Mouse (Mus musculus): Measurements from ENCODE around the gene Ralgps2. TPM values are rescaled to one million over a fixed set of nuclear protein-coding genes. Genes with fewer than 3 reads are reported as not detected.

Gene Ralgps2
- polyA plus RNA-seq, 1 experiment from 2014 or later: 80.4 TPM

DNA sequence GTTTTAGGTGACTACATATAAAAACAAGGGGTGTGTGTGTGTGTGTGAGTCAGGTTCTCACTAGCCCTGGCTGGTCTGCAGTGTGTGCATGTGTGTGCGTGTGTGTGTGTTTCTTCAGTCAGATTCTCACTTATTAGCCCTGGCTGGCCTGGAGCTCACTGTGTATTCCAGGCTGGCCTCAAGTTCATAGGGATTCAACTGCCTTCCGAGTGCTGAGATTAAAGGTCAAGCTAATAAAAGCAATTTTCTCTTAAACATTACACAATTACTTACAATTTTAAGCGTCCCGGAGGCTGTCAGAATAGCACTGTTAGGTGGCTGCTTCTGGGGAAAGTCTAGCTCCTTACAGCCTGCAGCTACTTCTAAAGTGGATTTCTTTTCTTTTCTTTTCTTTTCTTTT lies 101.2 kb downstream of the Ralgps2 start, which contains the start of gene Angptl1:
Angptl1 (plus strand) TSS at position 386 of the 400 bp plus-strand sequence.
- 73% methylated on average over 4 of the region's 4 CpGs for WGBS
- Histone ChIP-seq H3K4me1 (replicated peaks) (peaks cover 31% of the 10 kb centered on the region), H3K4me3 (peak within 1 kb of the TSS; percentile 1; the same call in 1 of the 2 replicates), H3K9me3 (no peaks in the 10 kb centered on the region), H3K27ac (peak within 1 kb of the TSS; percentile 31), H3K36me3 (no peaks in the 10 kb centered on the region), H3K27me3 (ENCODE audit: insufficient read depth, poor library complexity, severe bottlenecking) (no peaks in the 10 kb centered on the region)
- DNase-seq (ENCODE audit: low spot score): no peak

DNA sequence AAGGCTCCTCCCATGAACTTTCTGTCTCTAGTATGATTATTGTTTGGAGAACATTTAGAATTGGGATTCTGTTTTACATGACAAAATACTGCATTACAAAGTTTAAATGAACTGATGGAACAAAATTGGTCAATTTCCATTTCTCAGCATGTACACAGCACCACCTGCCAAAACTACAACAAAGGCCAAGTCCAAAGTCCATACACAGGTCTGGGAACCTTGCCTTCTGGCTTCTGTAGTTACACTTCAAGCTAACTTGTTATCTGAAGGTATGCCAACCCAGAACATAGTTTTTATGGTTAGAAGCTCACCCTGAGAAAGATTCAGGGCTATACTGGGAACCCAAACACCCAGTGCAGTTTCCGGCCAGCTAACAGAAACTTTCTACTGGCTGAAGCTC lies 120.2 kb downstream of the Ralgps2 start:
- Histone ChIP-seq H3K4me1 (replicated peaks) (no peaks in the 10 kb centered on the region), H3K4me3 (no peak overlapping the region), H3K27me3 (ENCODE audit: insufficient read depth, poor library complexity, severe bottlenecking) (no peaks in the 10 kb centered on the region), H3K36me3 (peaks cover 71% of the 10 kb centered on the region), H3K27ac (no peak overlapping the region), H3K9me3 (no peaks in the 10 kb centered on the region)
- no peak for DNase-seq (ENCODE audit: low spot score)
- 98% methylated on average over 1 of the region's 1 CpGs for WGBS

DNA sequence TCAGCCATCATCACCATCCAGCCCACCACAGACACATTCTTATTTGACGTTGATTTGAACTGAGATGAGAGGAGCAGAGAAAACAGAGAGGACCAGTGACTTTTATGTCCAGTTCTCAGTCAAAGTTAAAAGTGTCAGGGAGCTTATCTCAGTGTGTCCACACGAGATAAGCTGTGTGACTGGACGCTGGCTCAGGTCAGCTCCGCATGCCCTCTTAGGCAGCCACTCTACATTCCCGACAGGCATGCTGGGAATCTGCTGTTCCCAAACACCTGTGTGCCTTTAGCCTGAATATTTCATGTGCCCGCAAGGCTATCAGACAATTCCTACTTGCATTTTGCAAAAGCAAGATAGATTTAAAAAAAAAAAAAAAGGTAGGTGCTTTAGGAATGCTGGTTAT lies 125.9 kb downstream of the Ralgps2 start:
- no peak for DNase-seq (ENCODE audit: low spot score)
- no peak overlapping the region for H3K4me3 ChIP-seq
- 0 out of 2 replicates have a peak overlapping the region, but pooled peaks have one; percentile 56 for H3K27ac ChIP-seq
- no peaks in the 10 kb centered on the region for H3K27me3 ChIP-seq (ENCODE audit: insufficient read depth, poor library complexity, severe bottlenecking)
- 82% methylated on average over 6 of the region's 6 CpGs for WGBS
- H3K9me3 ChIP-seq: no peaks in the 10 kb centered on the region
- H3K36me3 ChIP-seq: peaks cover 48% of the 10 kb centered on the region
- peaks cover under 1% of the 10 kb centered on the region for H3K4me1 ChIP-seq (replicated peaks)

DNA sequence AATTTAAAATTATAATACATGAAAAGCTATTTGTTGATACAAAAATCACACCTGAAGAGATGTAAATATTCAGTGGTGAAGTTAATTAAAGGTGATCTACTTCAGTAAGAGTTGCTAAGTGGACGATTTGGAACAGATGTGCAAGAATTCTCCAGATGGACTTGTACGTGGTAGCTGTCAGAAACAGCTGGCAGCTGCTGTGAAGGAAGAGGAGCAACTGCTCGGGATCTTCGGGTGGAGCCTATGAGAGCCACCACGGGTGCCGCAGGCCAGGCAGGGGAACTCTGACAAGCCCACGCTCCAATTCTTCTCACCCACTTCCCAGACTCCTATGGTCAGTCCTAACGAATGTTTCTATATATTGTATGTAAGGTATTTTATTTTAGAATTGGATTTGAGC lies 126.7 kb downstream of the Ralgps2 start:
- WGBS: 82% methylated on average over 8 of the region's 8 CpGs
- H3K27ac ChIP-seq: no peak overlapping the region
- no peaks in the 10 kb centered on the region for H3K9me3 ChIP-seq
- H3K36me3 ChIP-seq: peaks cover 45% of the 10 kb centered on the region
- no peak overlapping the region for H3K4me3 ChIP-seq
- H3K4me1 ChIP-seq (replicated peaks): peaks cover 4% of the 10 kb centered on the region
- no peak for DNase-seq (ENCODE audit: low spot score)
- no peaks in the 10 kb centered on the region for H3K27me3 ChIP-seq (ENCODE audit: insufficient read depth, poor library complexity, severe bottlenecking)

DNA sequence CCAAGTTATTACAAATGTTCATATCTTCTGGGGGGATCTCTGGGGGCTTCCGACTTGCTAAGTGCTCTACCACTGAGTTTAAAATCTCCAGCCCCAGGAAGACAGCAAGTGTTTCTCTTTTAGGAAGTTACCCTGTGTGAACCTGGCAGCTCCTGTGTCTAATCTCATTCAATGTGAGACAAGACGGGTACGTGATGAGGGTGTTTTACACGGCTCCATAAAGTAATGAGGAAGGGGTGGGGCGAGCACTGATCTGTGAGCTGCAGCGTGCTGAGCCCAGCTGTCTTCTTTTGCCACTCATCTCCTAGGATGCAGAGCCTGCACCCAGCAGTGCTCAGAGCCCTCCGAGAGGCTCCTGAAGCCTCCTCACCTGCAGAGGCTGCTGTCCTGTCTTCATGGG lies 127.5 kb downstream of the Ralgps2 start:
- H3K9me3 ChIP-seq: no peaks in the 10 kb centered on the region
- no peak overlapping the region for H3K27ac ChIP-seq
- H3K36me3 ChIP-seq: peaks cover 37% of the 10 kb centered on the region
- peaks cover 4% of the 10 kb centered on the region for H3K4me1 ChIP-seq (replicated peaks)
- DNase-seq (ENCODE audit: low spot score): no peak
- H3K4me3 ChIP-seq: no peak overlapping the region
- WGBS: 85% methylated on average over 7 of the region's 7 CpGs
- H3K27me3 ChIP-seq (ENCODE audit: insufficient read depth, poor library complexity, severe bottlenecking): no peaks in the 10 kb centered on the region

DNA sequence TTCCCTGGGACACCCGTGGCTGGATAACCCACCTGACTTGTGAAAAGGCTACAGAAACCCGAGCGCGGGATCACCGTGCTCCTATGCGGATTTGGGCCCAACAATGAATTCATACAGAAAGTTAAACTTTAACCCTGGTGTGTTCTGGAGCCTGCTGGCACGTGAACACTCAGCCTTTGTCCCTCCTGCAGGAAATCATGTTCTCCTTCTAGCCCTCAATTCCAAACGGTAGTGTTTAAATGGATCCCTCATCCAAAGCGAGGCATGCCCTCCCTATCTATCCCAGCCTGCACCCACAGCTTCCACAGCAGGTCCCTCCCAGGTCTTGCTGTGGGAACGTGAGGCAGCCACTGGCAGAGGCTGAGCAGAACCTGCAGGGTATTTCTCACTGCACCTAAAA lies 131.1 kb downstream of the Ralgps2 start:
- Histone ChIP-seq H3K27ac (0 out of 2 replicates have a peak overlapping the region, but pooled peaks have one; percentile 45), H3K4me1 (replicated peaks) (peaks cover 4% of the 10 kb centered on the region), H3K4me3 (no peak overlapping the region), H3K9me3 (no peaks in the 10 kb centered on the region), H3K27me3 (ENCODE audit: insufficient read depth, poor library complexity, severe bottlenecking) (no peaks in the 10 kb centered on the region), H3K36me3 (peaks cover 28% of the 10 kb centered on the region)
- DNase-seq (ENCODE audit: low spot score): no peak
- 64% methylated on average over 10 of the region's 10 CpGs for WGBS

DNA sequence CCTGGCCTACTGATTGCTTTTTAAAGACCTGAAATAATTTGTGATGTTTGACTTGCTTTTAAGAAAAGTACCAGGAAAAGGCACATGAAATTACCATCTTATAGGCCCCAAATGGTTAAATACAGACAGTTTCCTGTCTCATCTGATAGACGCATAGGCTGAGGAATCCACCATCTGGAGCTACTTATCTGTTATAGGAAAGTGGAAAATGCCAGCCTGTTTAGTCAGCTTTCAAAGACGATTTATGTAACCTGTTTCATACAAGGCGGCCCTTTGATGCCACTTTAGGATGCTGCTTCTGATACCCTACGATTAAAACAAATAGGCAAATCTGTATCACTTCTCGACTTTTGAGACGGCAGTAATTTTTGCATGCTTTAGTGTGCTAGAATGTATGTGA lies 138.2 kb downstream of the Ralgps2 start:
- H3K27ac ChIP-seq: no peak overlapping the region
- no peak overlapping the region for H3K4me3 ChIP-seq
- peaks cover 7% of the 10 kb centered on the region for H3K4me1 ChIP-seq (replicated peaks)
- H3K9me3 ChIP-seq: no peaks in the 10 kb centered on the region
- no peak for DNase-seq (ENCODE audit: low spot score)
- no peaks in the 10 kb centered on the region for H3K27me3 ChIP-seq (ENCODE audit: insufficient read depth, poor library complexity, severe bottlenecking)
- peaks cover 8% of the 10 kb centered on the region for H3K36me3 ChIP-seq
- 87% methylated on average over 6 of the region's 6 CpGs for WGBS

DNA sequence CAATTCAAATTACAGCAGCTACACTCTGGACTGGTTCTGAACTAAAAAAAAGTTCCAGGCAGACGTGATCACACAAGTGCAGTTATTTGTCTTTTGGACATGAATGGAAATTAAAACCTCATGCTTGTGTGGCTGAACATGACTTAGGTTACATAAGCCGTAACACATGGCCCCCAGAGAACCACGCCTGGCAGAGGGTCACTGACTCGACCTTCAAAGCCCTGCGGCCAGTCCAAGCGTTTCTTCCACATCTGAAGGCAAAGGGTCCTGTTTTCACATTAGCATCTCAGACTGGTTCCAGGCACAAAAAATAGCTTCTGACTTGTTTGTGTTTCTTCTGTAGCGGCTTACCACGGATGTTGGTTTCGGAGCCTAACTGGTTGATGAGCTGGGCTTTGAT lies 143.2 kb downstream of the Ralgps2 start:
- Histone ChIP-seq H3K4me3 (no peak overlapping the region), H3K27me3 (ENCODE audit: insufficient read depth, poor library complexity, severe bottlenecking) (peaks cover 26% of the 10 kb centered on the region), H3K36me3 (no peaks in the 10 kb centered on the region), H3K9me3 (no peaks in the 10 kb centered on the region), H3K27ac (0 out of 2 replicates have a peak overlapping the region, but pooled peaks have one; percentile 23), H3K4me1 (replicated peaks) (peaks cover 19% of the 10 kb centered on the region)
- peak; percentile 55 for DNase-seq (ENCODE audit: low spot score)
- 50% methylated on average over 9 of the region's 9 CpGs for whole genome bisulfite sequencing

DNA sequence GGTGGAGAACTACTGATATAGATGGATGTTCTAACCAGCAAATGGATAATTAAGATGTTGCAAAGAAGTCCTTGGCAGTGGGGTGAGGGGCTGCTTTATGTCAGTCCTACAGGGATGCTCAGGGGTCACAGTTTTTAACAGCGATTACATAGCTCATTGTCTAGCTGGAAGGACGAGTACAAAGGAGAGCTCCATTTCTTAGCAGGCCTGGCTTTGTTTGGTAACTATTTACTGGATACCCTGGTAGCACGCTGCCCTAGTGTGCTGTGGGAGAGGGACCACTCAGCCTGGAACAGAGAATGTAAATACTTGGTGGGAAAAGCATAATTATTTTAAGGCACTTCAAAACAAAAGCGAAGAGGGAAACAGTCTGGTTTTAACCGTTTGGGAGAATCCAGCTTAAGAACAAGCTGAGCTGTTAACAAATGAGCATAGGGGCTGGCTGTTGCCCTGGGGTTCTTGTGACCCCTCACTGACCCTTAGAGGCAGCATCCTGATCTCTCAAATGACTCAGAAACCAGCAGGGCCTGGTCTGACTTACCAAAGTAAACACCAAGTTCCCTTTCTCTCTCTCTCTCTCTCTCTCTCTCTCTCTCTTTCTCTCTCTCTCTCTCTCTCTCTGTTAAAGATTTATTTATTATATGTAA lies 149.5 kb downstream of the Ralgps2 start:
- 9% methylated on average over 5 of the region's 5 CpGs for WGBS
- peak overlapping the region; percentile 78 for H3K27ac ChIP-seq
- peaks cover 61% of the 10 kb centered on the region for H3K4me1 ChIP-seq (replicated peaks)
- H3K4me3 ChIP-seq: no peak overlapping the region
- H3K9me3 ChIP-seq: no peaks in the 10 kb centered on the region
- DNase-seq (ENCODE audit: low spot score): peak; percentile 68
- peaks cover 39% of the 10 kb centered on the region for H3K27me3 ChIP-seq (ENCODE audit: insufficient read depth, poor library complexity, severe bottlenecking)
- no peaks in the 10 kb centered on the region for H3K36me3 ChIP-seq

DNA sequence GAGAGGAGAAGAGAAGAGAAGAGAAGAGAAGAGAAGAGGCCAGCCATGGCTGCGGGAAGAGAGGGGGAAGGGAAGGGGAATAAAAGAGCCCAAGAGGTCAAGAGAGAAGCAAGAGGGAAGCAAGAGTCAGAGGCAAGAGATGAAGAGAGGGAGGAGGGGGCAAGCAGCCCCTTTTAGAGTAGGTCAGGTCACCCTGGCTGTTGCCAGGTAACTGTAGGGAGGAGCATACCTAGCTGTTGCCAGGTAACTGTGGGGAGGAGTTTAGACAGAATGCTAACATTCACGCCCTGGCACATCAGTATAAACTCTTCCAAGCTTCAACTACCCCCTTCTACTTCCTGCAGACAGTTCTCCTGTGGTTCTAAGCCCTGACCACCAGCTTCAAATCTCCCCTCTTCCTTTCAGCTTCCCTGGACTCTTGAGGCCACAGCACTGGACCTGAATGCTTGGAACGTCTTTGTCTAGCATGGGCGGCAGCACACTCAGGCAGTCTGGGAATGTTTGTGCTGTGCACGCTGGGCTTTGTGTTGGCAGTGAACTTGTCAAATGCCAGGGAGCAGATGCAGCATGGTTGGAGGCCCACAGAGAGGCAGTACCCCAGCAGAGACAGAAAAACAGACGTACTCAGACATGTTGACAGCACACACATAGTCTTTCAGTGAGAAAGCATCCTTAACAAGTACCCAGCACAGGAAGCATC lies 152.1 kb downstream of the Ralgps2 start:
- DNase-seq (ENCODE audit: low spot score): peak; percentile 65
- 28% methylated on average over 6 of the region's 6 CpGs for WGBS
- peak overlapping the region; percentile 84 for H3K27ac ChIP-seq

DNA sequence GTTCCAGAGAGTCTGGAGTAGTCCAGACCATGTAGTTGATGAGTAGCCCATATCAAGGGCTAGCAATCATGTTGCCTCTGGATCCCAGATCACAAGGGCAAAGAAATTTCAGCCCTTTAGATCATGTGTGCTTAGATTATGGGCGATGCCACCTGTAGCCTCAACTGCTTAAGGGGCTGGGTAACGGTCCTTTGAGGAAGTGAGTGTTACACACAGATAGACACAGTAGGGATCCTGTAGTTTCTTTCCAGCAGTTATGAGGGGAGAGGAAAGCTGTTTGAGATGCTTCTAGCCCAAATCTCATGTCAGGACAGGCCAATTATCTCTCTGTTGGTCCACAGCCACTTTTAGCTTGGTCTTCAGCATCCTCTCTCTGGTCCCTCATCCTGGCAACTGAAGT lies 153.4 kb downstream of the Ralgps2 start:
- peaks cover 89% of the 10 kb centered on the region for H3K4me1 ChIP-seq (replicated peaks)
- H3K4me3 ChIP-seq: no peak overlapping the region
- H3K27ac ChIP-seq: 0 out of 2 replicates have a peak overlapping the region, but pooled peaks have one; percentile 43
- no peaks in the 10 kb centered on the region for H3K36me3 ChIP-seq
- H3K9me3 ChIP-seq: no peaks in the 10 kb centered on the region
- 81% methylated on average over 2 of the region's 2 CpGs for WGBS
- H3K27me3 ChIP-seq (ENCODE audit: insufficient read depth, poor library complexity, severe bottlenecking): peaks cover 45% of the 10 kb centered on the region
- no peak for DNase-seq (ENCODE audit: low spot score)

More for the DNA sequence above, 152.1 kb downstream of the Ralgps2 start:
- Histone ChIP-seq H3K4me3 (no peak overlapping the region), H3K36me3 (no peaks in the 10 kb centered on the region), H3K9me3 (no peaks in the 10 kb centered on the region), H3K4me1 (replicated peaks) (peaks cover 77% of the 10 kb centered on the region), H3K27me3 (ENCODE audit: insufficient read depth, poor library complexity, severe bottlenecking) (peaks cover 47% of the 10 kb centered on the region)

DNA sequence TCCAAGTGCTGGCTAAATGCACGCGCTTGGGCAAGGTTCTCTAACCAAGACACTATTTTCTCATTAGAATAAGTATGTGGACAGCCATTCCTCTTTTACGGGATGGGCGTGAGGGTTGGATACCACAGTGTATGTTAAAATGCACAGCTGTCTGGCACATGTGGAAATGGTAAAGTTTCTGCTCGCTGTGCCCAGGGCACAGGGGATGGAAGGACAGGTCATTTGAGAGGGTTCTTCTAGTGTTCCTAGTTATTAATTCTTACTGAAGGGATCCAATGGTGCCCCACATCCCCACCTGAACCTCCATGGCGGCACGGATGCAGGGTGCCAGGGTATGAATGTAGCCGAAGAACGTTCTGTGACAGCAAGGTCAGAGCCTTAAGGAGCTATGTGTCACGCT lies 154.5 kb downstream of the Ralgps2 start:
- no peak for DNase-seq (ENCODE audit: low spot score)
- Histone ChIP-seq H3K4me3 (no peak overlapping the region), H3K27ac (peak overlapping the region; percentile 73; the same call in 1 of the 2 replicates), H3K4me1 (replicated peaks) (peaks cover 91% of the 10 kb centered on the region), H3K27me3 (ENCODE audit: insufficient read depth, poor library complexity, severe bottlenecking) (peaks cover 51% of the 10 kb centered on the region), H3K9me3 (no peaks in the 10 kb centered on the region), H3K36me3 (no peaks in the 10 kb centered on the region)
- 86% methylated on average over 10 of the region's 10 CpGs for WGBS

DNA sequence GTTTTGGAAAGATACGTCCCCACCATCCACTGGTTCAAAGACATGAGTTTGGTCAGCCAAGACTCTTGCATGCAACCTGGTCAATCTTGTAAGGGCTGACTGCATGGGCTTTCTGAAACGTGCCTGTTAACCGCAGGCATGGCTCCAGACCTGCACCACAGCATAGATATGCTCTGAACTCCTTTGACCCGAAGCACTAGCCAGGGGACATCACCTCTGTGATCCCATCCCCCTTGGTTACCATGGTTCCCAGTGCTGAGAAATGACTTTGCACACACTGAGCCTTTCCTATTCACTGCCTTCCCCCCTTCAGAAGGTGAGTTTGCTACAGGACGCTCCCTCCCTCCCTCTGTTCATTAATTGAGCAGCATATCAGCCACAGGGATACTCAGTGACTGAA lies 155.3 kb downstream of the Ralgps2 start:
- Histone ChIP-seq H3K4me1 (replicated peaks) (peaks cover 91% of the 10 kb centered on the region), H3K4me3 (no peak overlapping the region), H3K27me3 (ENCODE audit: insufficient read depth, poor library complexity, severe bottlenecking) (peaks cover 59% of the 10 kb centered on the region), H3K27ac (peak overlapping the region; percentile 73), H3K9me3 (no peaks in the 10 kb centered on the region), H3K36me3 (no peaks in the 10 kb centered on the region)
- DNase-seq (ENCODE audit: low spot score): no peak
- WGBS: 45% methylated on average over 5 of the region's 5 CpGs
